Mouse (Mus musculus): Measurements from ENCODE around the gene Endod1. TPM values are rescaled to one million over a fixed set of nuclear protein-coding genes. Genes with fewer than 3 reads are reported as not detected.
"Not testable (repeated sequence)": the region's sequence is repeated elsewhere in the genome, so short reads cannot be mapped to it uniquely, and the experiment has no call there.

Gene Endod1
- polyA plus RNA-seq, 1 experiment from 2014 or later: 4.2 TPM

GRCm38 (mm10) chr9:14350787-14351186 is 30.5 kb downstream of the Endod1 start:
- Histone ChIP-seq H3K4me2 (no peak overlapping the region), H3K4me3 (no peak overlapping the region), H3K27ac (no peak overlapping the region), H3K4me1 (peaks cover 5% of the 10 kb centered on the region; the same call in 1 of the 2 replicates), H3K36me3 (ENCODE audit: poor library complexity, severe bottlenecking) (no peaks in the 10 kb centered on the region), H3K9ac (no peak overlapping the region), H3K9me3 (replicated peaks) (no peaks in the 10 kb centered on the region), H3K27me3 (no peaks in the 10 kb centered on the region)
- no peak for ATAC-seq
- 87% methylated on average over 2 of the region's 2 CpGs for WGBS

- H3K27me3 ChIP-seq: no peaks in the 10 kb centered on the region
- H3K4me1 ChIP-seq: no peaks in the 10 kb centered on the region
- H3K36me3 ChIP-seq (ENCODE audit: poor library complexity, severe bottlenecking): no peaks in the 10 kb centered on the region
- no peak overlapping the region for H3K27ac ChIP-seq
- no peak overlapping the region for H3K9ac ChIP-seq
- H3K4me2 ChIP-seq: no peak overlapping the region
- WGBS: 84% methylated on average over 5 of the region's 5 CpGs
- H3K4me3 ChIP-seq: no peak overlapping the region
- no peaks in the 10 kb centered on the region for H3K9me3 ChIP-seq (replicated peaks)
- ATAC-seq: no peak
Observed at GRCm38 (mm10) chr9:14349380-14349779, 31.9 kb downstream of the Endod1 start.

GRCm38 (mm10) chr9:14348416-14348815 is 32.9 kb downstream of the Endod1 start:
- ATAC-seq: no peak
- Histone ChIP-seq H3K27me3 (no peaks in the 10 kb centered on the region), H3K27ac (no peak overlapping the region), H3K4me1 (no peaks in the 10 kb centered on the region), H3K36me3 (ENCODE audit: poor library complexity, severe bottlenecking) (no peaks in the 10 kb centered on the region), H3K4me2 (no peak overlapping the region), H3K4me3 (no peak overlapping the region), H3K9me3 (replicated peaks) (no peaks in the 10 kb centered on the region), H3K9ac (no peak overlapping the region)
- 60% methylated on average over 4 of the region's 4 CpGs for WGBS

- H3K9ac ChIP-seq; H3K4me2 ChIP-seq; H3K9me3 ChIP-seq (replicated peaks); H3K4me1 ChIP-seq; H3K27me3 ChIP-seq; H3K36me3 ChIP-seq (ENCODE audit: poor library complexity, severe bottlenecking); ATAC-seq; H3K4me3 ChIP-seq; H3K27ac ChIP-seq: not testable (repeated sequence)
- WGBS: 89% methylated on average over 4 of the region's 4 CpGs
Observed at GRCm38 (mm10) chr9:14345866-14346265, 35.4 kb downstream of the Endod1 start.

- ATAC-seq: peak; percentile 94
- Histone ChIP-seq H3K4me2 (no peak overlapping the region), H3K36me3 (ENCODE audit: poor library complexity, severe bottlenecking) (no peaks in the 10 kb centered on the region), H3K27ac (no peak overlapping the region), H3K4me1 (no peaks in the 10 kb centered on the region), H3K27me3 (no peaks in the 10 kb centered on the region), H3K9ac (no peak overlapping the region), H3K4me3 (no peak overlapping the region), H3K9me3 (replicated peaks) (no peaks in the 10 kb centered on the region)
- WGBS: 53% methylated on average over 4 of the region's 4 CpGs
Observed at GRCm38 (mm10) chr9:14342041-14342668, 39.2 kb downstream of the Endod1 start.

- H3K4me1 ChIP-seq: no peaks in the 10 kb centered on the region
- H3K27ac ChIP-seq: no peak overlapping the region
- no peaks in the 10 kb centered on the region for H3K9me3 ChIP-seq (replicated peaks)
- H3K4me3 ChIP-seq: no peak overlapping the region
- H3K9ac ChIP-seq: no peak overlapping the region
- no peaks in the 10 kb centered on the region for H3K36me3 ChIP-seq (ENCODE audit: poor library complexity, severe bottlenecking)
- WGBS: 81% methylated on average over 3 of the region's 3 CpGs
- H3K27me3 ChIP-seq: no peaks in the 10 kb centered on the region
- ATAC-seq: no peak
- no peak overlapping the region for H3K4me2 ChIP-seq
Observed at GRCm38 (mm10) chr9:14338701-14339100, 42.6 kb downstream of the Endod1 start.

- H3K4me1 ChIP-seq: no peaks in the 10 kb centered on the region
- no peak overlapping the region for H3K4me3 ChIP-seq
- H3K4me2 ChIP-seq: no peak overlapping the region
- H3K27ac ChIP-seq: no peak overlapping the region
- no peaks in the 10 kb centered on the region for H3K27me3 ChIP-seq
- 0 out of 2 replicates have a peak, but pooled peaks cover 6% of the 10 kb centered on the region for H3K36me3 ChIP-seq (ENCODE audit: poor library complexity, severe bottlenecking)
- no peaks in the 10 kb centered on the region for H3K9me3 ChIP-seq (replicated peaks)
- H3K9ac ChIP-seq: no peak overlapping the region
- no peak for ATAC-seq
- 85% methylated on average over 3 of the region's 3 CpGs for WGBS
Observed at GRCm38 (mm10) chr9:14336901-14337300, 44.4 kb downstream of the Endod1 start.

- Histone ChIP-seq H3K4me2 (no peak overlapping the region), H3K27ac (no peak overlapping the region), H3K36me3 (ENCODE audit: poor library complexity, severe bottlenecking) (0 out of 2 replicates have a peak, but pooled peaks cover 8% of the 10 kb centered on the region), H3K4me3 (no peak overlapping the region), H3K9me3 (replicated peaks) (no peaks in the 10 kb centered on the region), H3K27me3 (no peaks in the 10 kb centered on the region), H3K9ac (no peak overlapping the region), H3K4me1 (no peaks in the 10 kb centered on the region)
- WGBS: 90% methylated on average over 4 of the region's 4 CpGs
- no peak for ATAC-seq
Observed at GRCm38 (mm10) chr9:14335829-14336228, 45.5 kb downstream of the Endod1 start.

GRCm38 (mm10) chr9:14316618-14317017 is 64.7 kb downstream of the Endod1 start:
- no peak overlapping the region for H3K9ac ChIP-seq
- no peak overlapping the region for H3K4me2 ChIP-seq
- H3K9me3 ChIP-seq (replicated peaks): no peaks in the 10 kb centered on the region
- no peaks in the 10 kb centered on the region for H3K27me3 ChIP-seq
- no peak overlapping the region for H3K4me3 ChIP-seq
- H3K27ac ChIP-seq: no peak overlapping the region
- 96% methylated on average over 1 of the region's 1 CpGs for WGBS
- peaks cover 51% of the 10 kb centered on the region for H3K36me3 ChIP-seq (ENCODE audit: poor library complexity, severe bottlenecking)
- no peaks in the 10 kb centered on the region for H3K4me1 ChIP-seq
- ATAC-seq: no peak

GRCm38 (mm10) chr9:14314477-14314876 is 66.8 kb downstream of the Endod1 start:
- Histone ChIP-seq H3K4me3 (no peak overlapping the region), H3K36me3 (ENCODE audit: poor library complexity, severe bottlenecking) (peaks cover 40% of the 10 kb centered on the region), H3K4me1 (no peaks in the 10 kb centered on the region), H3K9ac (no peak overlapping the region), H3K9me3 (replicated peaks) (no peaks in the 10 kb centered on the region), H3K4me2 (no peak overlapping the region), H3K27me3 (no peaks in the 10 kb centered on the region), H3K27ac (no peak overlapping the region)
- 88% methylated on average over 7 of the region's 7 CpGs for WGBS
- ATAC-seq: no peak

GRCm38 (mm10) chr9:14313968-14314367 is 67.3 kb downstream of the Endod1 start:
- H3K36me3 ChIP-seq (ENCODE audit: poor library complexity, severe bottlenecking): peaks cover 43% of the 10 kb centered on the region
- 94% methylated on average over 3 of the region's 3 CpGs for WGBS
- no peak overlapping the region for H3K4me2 ChIP-seq
- no peaks in the 10 kb centered on the region for H3K4me1 ChIP-seq
- no peak overlapping the region for H3K4me3 ChIP-seq
- H3K9me3 ChIP-seq (replicated peaks): no peaks in the 10 kb centered on the region
- no peak for ATAC-seq
- H3K9ac ChIP-seq: no peak overlapping the region
- no peaks in the 10 kb centered on the region for H3K27me3 ChIP-seq
- H3K27ac ChIP-seq: no peak overlapping the region

- Histone ChIP-seq H3K36me3 (ENCODE audit: poor library complexity, severe bottlenecking) (peaks cover 11% of the 10 kb centered on the region), H3K27me3 (0 out of 2 replicates have a peak, but pooled peaks cover 3% of the 10 kb centered on the region), H3K9me3 (replicated peaks) (no peaks in the 10 kb centered on the region), H3K4me1 (peaks cover 19% of the 10 kb centered on the region), H3K27ac (no peak overlapping the region), H3K4me3 (no peak overlapping the region), H3K9ac (no peak overlapping the region), H3K4me2 (no peak overlapping the region)
- no peak for ATAC-seq
- WGBS: 94% methylated on average over 3 of the region's 3 CpGs
Observed at GRCm38 (mm10) chr9:14307341-14307740, 74.0 kb downstream of the Endod1 start.

Measured in forebrain, embryonic 13.5 days (tissue).